Mouse (Mus musculus) erythroblast, embryonic 14.5 days (primary cell): ENCODE data around the gene Cdkn1a.

Experiments used
- GATA1 ChIP-seq: IDR thresholded peaks from 2 replicates; pipeline ENCODE4 v1.6.1; 2012; ENCODE audit warnings: low read length, inconsistent platforms, mixed read lengths
- TAL1 ChIP-seq: IDR thresholded peaks from 3 replicates; pipeline ENCODE4 v1.6.1; 2012; ENCODE audit warnings: low read length, inconsistent platforms, mixed read lengths

DNA sequence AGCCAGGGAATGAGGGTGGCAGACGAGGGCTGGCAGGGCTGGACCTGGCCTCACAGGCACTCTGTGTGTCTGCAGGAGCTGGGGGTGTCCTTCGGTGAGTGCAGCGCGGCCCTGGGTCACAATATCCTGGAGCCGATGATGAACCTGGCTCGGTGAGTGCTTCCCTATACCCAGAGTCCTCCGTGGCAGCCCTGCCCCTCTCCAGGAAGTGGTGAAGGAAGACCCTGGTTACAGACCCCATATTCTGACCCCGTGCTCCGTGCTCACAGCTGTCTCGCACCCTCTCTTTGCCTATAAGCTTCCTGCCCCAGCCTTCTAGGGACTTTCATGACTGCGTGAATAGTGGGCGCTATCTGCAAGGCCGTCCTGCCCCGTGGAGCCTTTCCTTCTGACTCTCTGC, 56.5 kb downstream of the Cdkn1a start:
- no peak for TF ChIP-seq GATA1
- no peak for TF ChIP-seq TAL1
